Mouse (Mus musculus) midbrain, embryonic 14.5 days (tissue): ENCODE results near the gene Alg2. TPM values are rescaled to one million over a fixed set of nuclear protein-coding genes. Genes with fewer than 3 reads are reported as not detected.

Source experiments
- ATAC-seq: fragments of 200-750 bp; cut with Nextera tagmentation; 2 replicates; pipeline ENCODE4 v1.8.0; 2017; ENCODE audit warnings: moderate number of reproducible peaks, moderate library complexity; ENCODE audit not compliant: low FRiP score, low TSS enrichment
- DNase-seq: peaks from one replicate; pipeline ENCODE4 v3.0.0-alpha.2; 2015
- H3K27ac ChIP-seq: fragments of 300-500 bp; sonication (generic); replicated peaks from 2 replicates; pipeline ENCODE4 v1.5.1; 2014; ENCODE audit warnings: mild to moderate bottlenecking, low read depth, low read length, moderate library complexity
- H3K27me3 ChIP-seq: fragments of 300-500 bp; sonication (generic); 2 replicates; pipeline ENCODE4 v1.6.1; 2014; ENCODE audit warnings: low read length, control low read depth, mixed read lengths; ENCODE audit not compliant: control insufficient read depth, insufficient read depth
- H3K36me3 ChIP-seq: fragments of 300-500 bp; sonication (generic); 2 replicates; pipeline ENCODE4 v1.6.1; 2014; ENCODE audit warnings: low read length, control low read depth; ENCODE audit not compliant: control insufficient read depth, insufficient read depth
- H3K4me1 ChIP-seq: fragments of 300-500 bp; sonication (generic); 2 replicates; pipeline ENCODE4 v1.6.1; 2014; ENCODE audit warnings: mild to moderate bottlenecking, antibody characterized with exemption, low read length, control low read depth; ENCODE audit not compliant: control insufficient read depth, insufficient read depth
- H3K4me2 ChIP-seq: fragments of 300-500 bp; sonication (generic); 2 replicates; pipeline ENCODE4 v1.6.1; 2014; ENCODE audit warnings: mild to moderate bottlenecking, low read length, moderate library complexity
- H3K4me3 ChIP-seq: fragments of 300-500 bp; sonication (generic); replicated peaks from 2 replicates; pipeline ENCODE4 v1.5.1; 2014; ENCODE audit warnings: low read depth, low read length
- H3K9ac ChIP-seq: fragments of 300-500 bp; sonication (generic); replicated peaks from 2 replicates; pipeline ENCODE4 v1.6.1; 2014; ENCODE audit warnings: mild to moderate bottlenecking, low read length, moderate library complexity
- H3K9me3 ChIP-seq: fragments of 300-500 bp; sonication (generic); 2 replicates; pipeline ENCODE4 v1.6.1; 2016; ENCODE audit warnings: low read length, control low read depth, mixed read lengths; ENCODE audit not compliant: control insufficient read depth
- WGBS: fragments of 180-500 bp; shearing (Covaris S2); extraction: QIAGEN DNeasy Blood & Tissue Kit; methylation state at CpG from one replicate; pipeline ENCODE4 v1.1.7; 2014; 5-methylcytosine and 5-hydroxymethylcytosine counted together
- polyA plus RNA-seq: library from polyadenylated mRNA; unstranded; fragments of >200 nt; fragmentation: Nextera tagmentation; extraction: Ambion mirVana; gene quantifications from 2 replicates; pipeline ENCODE4 v1.2.1, GENCODE M21; 2014

The Alg2 gene
- polyA plus RNA-seq, 1 experiment from 2014 or later = 339 TPM

DNA sequence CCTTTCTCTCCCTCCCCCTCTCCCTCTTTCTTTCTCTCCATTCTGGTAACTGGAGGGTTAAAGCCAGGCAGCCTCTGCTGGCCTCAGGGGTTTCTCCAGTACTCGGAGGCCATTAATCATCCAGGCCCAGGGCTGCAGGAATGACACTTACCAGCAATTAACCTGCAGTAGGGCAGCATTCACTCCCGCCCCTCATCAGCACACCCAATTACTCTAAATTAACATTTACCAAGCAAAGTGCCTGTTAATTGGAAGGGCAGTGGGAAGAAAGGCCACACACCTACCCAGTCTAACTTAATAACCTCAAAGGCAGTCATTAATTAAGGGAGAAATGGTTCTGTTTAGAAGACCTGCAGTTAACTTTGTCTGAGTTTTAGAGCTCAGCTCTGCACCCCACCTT is 49.8 kb downstream of the Alg2 start:
- Histone ChIP-seq H3K4me2 (no peak overlapping the region), H3K27me3 (no peaks in the 10 kb centered on the region), H3K4me1 (peaks cover 3% of the 10 kb centered on the region; the same call in 1 of the 2 replicates), H3K27ac (no peak overlapping the region), H3K36me3 (no peaks in the 10 kb centered on the region), H3K9me3 (no peaks in the 10 kb centered on the region), H3K4me3 (no peak overlapping the region), H3K9ac (no peak overlapping the region)
- 17% methylated on average over 2 of the region's 2 CpGs for WGBS
- no peak for ATAC-seq
- DNase-seq = no peak

GRCm38 (mm10) chr4:47422946-47423345 is 51.2 kb downstream of the Alg2 start:
- ATAC-seq (no peak), DNase-seq (no peak)
- Histone ChIP-seq H3K27me3 (no peaks in the 10 kb centered on the region), H3K27ac (no peak overlapping the region), H3K4me2 (no peak overlapping the region), H3K36me3 (no peaks in the 10 kb centered on the region), H3K9me3 (no peaks in the 10 kb centered on the region), H3K9ac (no peak overlapping the region), H3K4me1 (peaks cover 3% of the 10 kb centered on the region; the same call in 1 of the 2 replicates), H3K4me3 (no peak overlapping the region)
- WGBS = 96% methylated on average over 3 of the region's 3 CpGs

GRCm38 (mm10) chr4:47422194-47422593 is 51.9 kb downstream of the Alg2 start:
- no peaks in the 10 kb centered on the region for H3K9me3 ChIP-seq
- no peak overlapping the region for H3K4me2 ChIP-seq
- no peak for DNase-seq
- peaks cover 3% of the 10 kb centered on the region; the same call in 1 of the 2 replicates for H3K4me1 ChIP-seq
- no peaks in the 10 kb centered on the region for H3K36me3 ChIP-seq
- H3K4me3 ChIP-seq = no peak overlapping the region
- WGBS = 14% methylated on average over 3 of the region's 3 CpGs
- no peak overlapping the region for H3K27ac ChIP-seq
- H3K9ac ChIP-seq = no peak overlapping the region
- no peaks in the 10 kb centered on the region for H3K27me3 ChIP-seq
- no peak for ATAC-seq

- 33% methylated on average over 7 of the region's 7 CpGs for WGBS
Measured at GRCm38 (mm10) chr4:47420191-47420590, 53.9 kb downstream of the Alg2 start.

DNA sequence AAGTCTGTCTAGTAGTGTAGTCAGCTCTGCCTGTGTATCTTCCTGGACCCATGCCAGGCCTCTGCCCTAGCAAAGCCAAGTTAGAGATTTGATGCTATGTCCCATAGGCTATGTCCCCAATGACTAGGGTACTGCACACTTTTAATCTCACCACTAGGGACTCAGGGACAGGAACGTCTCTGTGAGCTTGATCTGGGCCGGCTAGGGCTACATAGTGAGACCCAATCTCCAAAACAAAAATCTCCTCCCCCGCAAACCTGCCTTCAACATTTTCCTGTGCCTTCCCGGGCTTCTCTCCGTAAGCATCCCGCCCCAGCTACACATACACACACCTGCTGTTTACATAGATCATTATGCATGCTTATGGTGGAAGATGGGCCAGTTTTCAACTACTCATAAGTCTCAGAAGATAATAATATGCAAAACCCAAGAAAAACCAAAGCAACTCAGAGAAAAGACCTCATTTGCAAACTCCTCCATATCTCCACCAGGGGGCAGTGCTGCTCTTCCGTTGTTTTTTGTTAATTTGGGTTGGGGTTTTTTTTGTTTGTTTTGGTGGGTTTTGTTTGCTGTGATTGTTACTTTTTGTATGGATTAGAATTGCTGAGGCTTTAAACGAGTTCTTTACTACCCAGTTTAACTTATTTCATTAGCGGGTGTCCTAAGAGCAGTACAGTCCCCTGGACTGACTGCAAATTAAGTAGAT is 54.7 kb downstream of the Alg2 start:
- Histone ChIP-seq H3K4me2 (no peak overlapping the region), H3K36me3 (no peaks in the 10 kb centered on the region), H3K4me3 (no peak overlapping the region), H3K9ac (no peak overlapping the region), H3K27me3 (no peaks in the 10 kb centered on the region), H3K9me3 (no peaks in the 10 kb centered on the region), H3K27ac (no peak overlapping the region), H3K4me1 (peaks cover 1% of the 10 kb centered on the region; the same call in 1 of the 2 replicates)
- DNase-seq = peak; percentile 84
- WGBS = 27% methylated on average over 9 of the region's 9 CpGs
- ATAC-seq = no peak; the same call in 1 of the 2 replicates

More at GRCm38 (mm10) chr4:47420191-47420590, 53.9 kb downstream of the Alg2 start:
- DNase-seq = no peak
- peaks cover 3% of the 10 kb centered on the region; the same call in 1 of the 2 replicates for H3K4me1 ChIP-seq
- H3K36me3 ChIP-seq = no peaks in the 10 kb centered on the region
- H3K4me3 ChIP-seq = no peak overlapping the region
- no peaks in the 10 kb centered on the region for H3K27me3 ChIP-seq
- H3K9me3 ChIP-seq = no peaks in the 10 kb centered on the region
- no peak for ATAC-seq
- H3K27ac ChIP-seq = no peak overlapping the region
- H3K4me2 ChIP-seq = no peak overlapping the region
- no peak overlapping the region for H3K9ac ChIP-seq

- ATAC-seq = no peak
- H3K36me3 ChIP-seq = no peaks in the 10 kb centered on the region
- H3K4me1 ChIP-seq = no peaks in the 10 kb centered on the region
- H3K4me2 ChIP-seq = no peak overlapping the region
- no peak overlapping the region for H3K4me3 ChIP-seq
- H3K9me3 ChIP-seq = no peaks in the 10 kb centered on the region
- H3K27ac ChIP-seq = no peak overlapping the region
- H3K27me3 ChIP-seq = no peaks in the 10 kb centered on the region
- WGBS = 75% methylated on average over 3 of the region's 3 CpGs
- no peak overlapping the region for H3K9ac ChIP-seq
- DNase-seq = no peak
Measured at GRCm38 (mm10) chr4:47417871-47418270, 56.3 kb downstream of the Alg2 start.

Other genes starting within 250 kb of the Alg2 start
- gene Tgfbr1, start 121.1 kb downstream of the Alg2 start, polyA plus RNA-seq = 33.9 and 57.4 TPM in 2 replicates
- gene Sec61b, start 325 bp upstream of the Alg2 start, polyA plus RNA-seq = 258 and 296 TPM in 2 replicates